Mouse (Mus musculus): ENCODE data around the gene Kazn.
A peak's percentile ranks its signal among the peaks of the same experiment; 100 is the strongest.

Gene Kazn

DNA sequence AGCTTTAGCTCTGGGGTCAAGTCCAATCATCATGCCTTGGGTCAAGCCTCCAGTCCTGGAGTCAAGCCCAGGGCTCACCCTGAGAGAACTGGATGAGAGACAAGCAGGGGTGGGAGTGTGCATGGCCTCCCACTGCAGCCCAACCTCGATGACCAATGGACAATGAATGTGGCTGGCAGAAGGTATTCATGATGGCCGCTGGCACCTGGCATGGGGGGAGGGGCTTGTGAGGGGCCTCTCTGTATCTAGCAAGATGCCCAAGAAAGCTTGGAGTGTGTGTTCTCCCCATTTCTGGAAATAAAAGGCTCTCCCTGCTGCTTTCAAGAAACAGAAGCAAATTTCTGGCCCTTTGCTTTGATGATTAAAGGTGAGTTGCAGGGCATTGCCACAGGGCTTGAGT, 50.7 kb downstream of the Kazn start:
- DNase-seq = no peak

DNA sequence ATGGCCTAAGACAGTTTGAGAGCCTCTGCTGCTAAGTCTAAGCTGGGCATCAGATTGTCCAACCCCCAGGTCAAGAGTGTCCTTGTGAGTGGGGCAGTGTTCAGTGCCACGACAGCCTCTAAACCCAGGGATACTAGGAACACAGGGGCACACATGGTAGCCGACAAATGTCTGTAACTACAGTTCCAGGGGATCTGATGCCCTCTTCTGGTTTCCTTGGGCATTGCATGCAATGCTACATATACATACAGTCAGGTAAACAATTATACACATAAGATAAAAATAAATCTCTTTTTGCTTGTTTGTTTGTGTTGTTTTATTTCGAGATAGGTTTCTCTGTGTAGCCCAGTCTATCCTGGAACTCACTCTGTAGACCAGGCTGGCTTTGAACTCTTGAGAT, 53.0 kb downstream of the Kazn start:
- no peak for DNase-seq

DNA sequence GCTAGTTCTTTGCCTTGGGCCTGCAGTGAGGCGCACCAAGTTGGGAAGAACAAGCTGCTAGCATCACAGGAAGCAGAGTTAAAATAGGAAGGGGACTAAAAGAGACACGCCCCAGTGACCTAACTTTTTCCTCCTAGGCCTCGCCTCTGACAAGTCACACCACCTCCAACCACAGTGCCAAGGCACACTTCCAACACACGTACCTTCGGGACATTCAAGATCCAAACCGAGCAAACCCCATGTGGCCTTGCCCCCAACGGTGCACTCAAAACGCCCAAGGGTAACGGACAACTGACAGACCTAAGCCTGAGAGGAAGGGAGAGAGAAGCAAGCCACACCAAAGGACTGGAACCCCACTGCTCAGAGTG, 53.7 kb downstream of the Kazn start:
- no peak for DNase-seq

DNA sequence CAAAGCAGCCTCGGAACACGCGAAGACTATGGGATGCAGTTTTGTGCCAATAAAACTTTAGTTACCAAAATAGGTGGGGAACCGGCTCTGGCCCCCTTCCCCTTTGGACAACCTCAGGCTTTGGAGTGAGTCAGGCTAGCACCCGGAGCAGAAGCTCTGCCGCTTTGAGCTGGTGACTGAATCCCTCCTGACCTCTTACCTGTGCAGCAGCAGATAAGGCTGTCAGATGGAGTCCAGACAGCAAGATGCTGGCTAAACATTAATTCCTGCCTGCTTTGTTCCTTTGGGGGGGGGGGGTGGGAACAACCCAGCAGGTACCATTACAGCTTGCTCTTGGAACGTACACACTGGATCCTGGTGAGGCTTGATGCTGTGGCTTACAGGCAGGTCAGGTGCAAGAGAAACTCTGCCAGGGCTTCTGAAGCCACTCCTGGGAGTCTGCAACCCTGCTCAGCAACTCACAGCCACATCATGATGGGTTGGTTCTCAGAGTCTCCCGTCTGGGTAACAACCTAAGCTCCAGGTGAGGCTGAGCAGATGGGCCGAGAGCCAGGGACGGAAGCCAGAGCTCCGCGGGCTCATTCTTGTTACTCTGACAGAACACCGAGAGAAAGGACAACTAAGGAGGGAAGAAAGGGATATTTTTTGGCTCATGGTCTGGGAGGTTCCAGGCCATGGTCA, 54.2 kb downstream of the Kazn start:
- DNase-seq = no peak

DNA sequence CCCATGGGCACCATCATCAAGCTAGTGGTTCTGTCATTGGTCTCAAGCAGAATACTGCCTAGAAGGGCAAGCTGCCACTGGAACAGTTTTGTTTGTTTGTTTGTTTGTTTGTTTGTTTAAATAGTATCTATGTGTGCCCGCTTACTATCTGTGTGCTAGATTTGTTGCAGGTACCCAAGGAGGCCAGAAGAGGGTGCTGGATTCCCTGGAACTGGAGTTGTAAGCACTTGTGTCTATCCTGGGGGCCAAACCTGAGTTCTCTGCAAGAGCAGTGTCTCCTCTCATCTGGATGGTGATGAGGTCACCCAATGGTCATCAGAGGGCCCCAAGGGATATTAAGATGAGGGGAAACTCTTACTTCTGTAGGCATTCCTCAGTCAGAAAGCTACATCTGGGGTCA, 55.6 kb downstream of the Kazn start:
- DNase-seq = no peak

DNA sequence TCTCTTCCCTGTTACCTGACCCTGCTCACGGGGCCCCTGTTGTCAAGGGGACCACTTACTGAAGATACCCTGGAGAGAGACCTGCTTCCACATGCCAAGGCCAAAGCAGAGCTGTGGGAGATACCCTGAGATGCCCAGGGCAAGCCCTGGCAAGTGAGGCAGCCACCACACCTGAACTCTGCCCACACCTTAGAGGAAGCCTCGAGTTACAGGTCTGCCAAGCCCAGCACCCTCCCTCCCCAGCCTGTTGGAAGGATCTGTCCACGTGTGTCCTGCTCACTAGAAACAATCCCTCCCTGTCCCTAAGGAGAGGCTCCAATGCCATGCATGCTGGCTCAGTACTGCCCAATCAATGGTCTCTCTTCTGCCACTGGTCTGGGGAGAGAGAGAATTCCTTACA, 56.2 kb downstream of the Kazn start:
- no peak for DNase-seq

DNA sequence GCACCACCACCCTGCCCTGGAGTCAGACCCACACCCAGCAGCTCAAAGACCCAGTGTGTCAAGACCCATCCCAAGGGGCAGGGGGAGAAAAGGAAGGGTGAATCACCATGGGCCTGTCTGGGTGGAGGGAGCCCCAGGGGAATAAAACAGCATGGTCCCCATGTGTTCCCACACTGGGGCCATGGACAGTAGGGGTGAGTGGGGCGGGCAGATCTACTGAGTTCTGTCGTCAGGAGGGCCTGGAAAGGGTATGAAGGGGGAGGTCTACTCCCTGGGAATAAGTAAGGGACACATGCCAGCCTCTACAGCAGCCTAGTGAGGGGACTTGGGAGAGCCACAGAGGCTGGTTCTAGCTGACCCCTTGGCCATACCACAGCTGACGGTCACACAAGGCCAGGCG, 57.6 kb downstream of the Kazn start:
- DNase-seq = no peak

DNA sequence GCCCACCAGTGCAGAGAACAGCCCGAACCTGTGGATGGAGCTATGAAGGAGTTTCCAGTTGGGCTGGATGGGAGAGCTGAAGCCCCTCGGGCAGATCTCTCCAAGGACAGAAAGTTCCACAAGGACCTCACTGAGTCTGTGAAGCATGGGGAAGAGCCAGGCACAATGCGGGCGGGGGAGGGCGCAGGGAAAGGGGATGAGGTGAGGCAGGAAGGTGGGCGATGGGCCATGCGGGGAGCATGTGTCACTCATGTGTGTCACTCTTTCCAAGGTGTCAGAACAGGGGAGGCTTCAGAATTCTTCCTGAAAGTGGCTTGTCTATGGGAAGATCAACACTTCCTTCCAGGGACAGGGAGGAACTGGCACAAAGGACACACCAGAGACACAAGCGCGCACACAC, 58.3 kb downstream of the Kazn start:
- no peak for DNase-seq

DNA sequence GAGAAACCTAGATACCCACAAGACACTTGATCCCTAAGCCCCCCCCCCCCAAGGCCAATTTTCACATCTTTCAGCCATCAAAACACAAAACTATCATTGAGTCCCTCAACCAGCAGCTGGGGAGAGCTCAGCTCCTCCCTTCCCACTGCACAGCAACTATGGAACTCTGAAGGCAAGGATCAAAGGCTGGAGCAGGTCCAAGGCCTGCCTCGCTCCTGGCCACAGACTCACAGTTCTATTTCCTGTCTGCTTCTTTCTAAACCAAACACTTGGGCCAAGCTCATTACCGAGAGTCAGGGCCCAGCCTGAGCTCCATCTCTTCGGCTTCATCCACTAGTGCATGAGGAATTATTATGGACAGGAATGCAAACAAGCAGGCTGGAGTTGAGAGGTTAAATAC, 58.9 kb downstream of the Kazn start:
- peak; percentile 82 for DNase-seq

DNA sequence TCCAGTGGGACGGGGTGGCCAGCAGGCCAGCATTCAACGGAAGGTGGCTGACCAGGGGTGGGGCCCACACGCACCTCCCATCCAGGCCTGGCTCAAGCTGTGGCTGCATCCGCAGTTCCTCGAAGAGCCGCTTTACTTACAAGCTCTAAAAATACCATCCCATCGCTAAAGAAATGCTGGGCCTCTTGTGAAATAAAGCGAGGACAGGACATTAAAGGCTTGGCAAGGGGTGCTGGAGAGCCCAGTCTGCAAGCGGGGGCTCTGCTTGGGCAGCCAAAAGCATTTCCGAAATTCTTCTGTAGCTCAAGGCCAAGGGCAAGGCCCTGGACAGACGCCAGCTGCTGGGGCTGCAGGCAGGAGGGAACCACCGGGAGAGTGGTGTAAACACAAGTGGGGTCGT, 59.7 kb downstream of the Kazn start:
- no peak for DNase-seq

DNA sequence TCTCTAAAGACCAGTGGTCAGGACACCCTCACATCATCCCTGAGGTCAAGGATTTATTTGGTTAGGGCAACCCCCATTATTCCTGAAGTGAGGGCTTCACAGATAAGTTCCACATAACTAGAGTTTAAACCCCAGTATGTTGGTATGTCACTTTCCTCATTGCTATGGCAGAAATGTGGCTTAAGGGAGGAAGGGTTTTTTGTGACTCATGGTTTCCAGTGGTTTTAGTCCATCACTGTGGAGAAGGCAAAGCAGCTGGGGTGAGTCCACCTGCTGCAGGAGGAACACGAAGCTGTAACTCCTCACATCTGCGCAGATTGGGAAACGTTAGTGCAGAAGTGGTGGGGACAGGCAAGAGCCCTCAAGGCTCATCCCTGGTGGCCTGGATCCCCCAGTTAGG, 62.5 kb downstream of the Kazn start:
- no peak for DNase-seq

DNA sequence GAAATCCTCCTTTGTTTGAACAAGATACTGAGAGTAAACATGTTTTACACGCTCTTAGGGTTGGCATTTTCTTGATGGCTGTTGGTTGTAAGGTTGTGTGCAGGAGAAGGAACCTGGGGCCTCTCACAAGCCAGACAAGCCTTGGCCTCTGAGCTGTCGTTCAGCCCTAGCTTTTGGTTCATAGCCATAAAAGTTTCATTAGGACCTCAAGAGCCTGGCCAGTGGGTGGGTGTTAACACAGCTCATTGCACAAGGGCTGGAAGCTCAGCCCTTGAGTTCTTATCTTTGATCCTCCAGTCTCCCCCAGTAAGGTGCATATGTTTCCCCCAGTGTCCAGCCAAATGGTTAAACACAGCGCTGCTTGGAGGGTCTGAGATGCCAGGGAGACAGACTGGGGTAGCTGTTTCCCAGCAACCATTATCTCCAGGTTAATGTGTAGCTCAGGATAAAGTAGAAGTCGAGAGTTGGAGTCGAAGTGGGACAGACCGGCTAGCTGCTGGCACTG, 65.2 kb downstream of the Kazn start:
- no peak for DNase-seq

DNA sequence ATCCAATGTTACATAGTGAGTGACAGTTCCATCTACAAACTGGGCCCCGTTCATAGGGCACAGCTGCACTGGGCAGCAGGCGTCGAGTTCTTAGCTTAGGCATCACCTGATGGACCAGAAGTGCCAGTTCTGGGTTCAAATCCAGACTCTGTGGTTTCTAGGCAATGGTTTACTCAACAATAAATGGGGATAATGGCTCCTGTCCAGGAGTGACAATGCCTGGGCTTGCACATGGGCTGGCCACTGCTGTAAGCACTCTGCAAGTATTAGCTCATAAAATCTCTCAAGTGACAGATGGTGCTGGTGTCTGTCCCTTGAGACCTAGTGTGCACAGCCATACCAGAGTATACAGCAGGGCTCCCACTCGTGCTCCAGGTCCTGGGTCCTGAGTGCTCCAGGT, 66.3 kb downstream of the Kazn start:
- DNase-seq = no peak

DNA sequence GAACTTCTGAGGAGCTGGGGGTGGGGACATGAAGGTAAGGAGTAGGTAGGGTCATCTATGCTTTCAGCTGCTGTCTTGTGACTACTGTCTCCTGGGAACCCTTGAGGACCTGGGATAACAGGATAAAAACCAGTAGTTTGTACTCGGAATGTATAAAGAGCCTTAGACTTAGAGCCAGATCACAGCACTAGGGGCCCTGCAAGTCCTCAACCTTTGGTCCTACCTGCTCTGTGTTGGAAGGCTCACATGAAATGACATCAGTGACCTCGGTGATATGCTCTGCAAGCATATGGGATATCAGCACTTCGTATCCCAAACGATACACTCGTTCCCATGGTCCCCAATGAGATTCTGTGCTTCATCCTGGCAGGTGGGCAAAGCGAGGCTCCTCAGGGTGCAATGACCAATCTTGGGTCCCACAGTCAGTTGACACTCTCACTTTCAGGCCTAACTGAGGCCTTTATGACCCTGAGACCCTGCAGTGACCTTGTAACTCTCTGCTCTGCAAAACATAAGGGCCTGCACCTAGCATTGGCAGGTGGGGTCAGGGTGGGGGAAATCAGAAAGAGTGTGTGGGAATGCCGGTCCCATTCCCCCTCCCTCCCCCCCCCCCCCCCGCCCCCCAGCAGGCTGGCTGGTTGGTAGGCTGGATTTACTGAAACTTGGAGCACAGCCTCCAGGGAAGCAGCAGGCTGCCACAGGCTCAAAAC, 67.3 kb downstream of the Kazn start:
- no peak for DNase-seq

DNA sequence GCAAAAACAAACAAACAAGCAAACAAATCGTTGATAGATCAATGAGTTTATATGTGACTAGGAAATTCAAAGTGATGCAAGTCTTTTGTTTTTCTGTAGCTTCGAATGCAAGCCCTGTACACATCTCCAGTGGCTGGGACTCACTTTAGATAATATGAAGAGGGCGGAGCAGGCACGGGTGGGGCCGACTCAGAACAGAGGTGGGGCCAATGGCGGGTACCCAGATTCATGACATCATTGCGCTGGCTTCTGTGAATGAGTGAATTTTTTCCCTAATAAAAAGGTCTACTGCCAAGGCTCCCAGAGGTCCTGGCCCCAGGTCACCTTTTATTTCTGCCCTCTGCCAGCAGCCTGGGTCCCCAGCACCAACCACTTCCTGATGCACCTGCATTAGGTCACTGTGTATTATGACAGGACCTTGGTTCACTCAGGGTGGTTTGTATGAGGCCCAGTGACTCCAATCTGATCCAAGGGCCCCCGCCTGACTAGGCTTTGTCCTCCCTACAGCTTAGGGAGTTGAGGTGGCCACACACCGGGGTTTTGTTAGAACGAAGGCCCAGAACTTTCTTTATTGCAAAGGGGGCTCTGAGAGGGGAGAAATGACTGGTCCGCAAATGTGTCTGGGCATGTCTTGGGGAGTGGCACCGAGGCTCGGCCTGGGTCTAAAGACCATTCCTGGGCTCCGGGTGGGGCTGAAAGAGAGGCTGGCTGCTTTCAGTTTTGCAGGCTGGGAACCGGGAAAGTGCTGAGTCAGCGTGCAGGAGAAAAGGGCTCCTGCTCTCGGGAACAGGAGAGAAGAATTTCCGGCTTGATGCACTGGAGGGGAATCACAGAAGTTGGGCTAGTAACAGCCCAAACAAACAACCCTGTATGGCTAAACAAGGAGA, 68.1 kb downstream of the Kazn start:
- DNase-seq = no peak

DNA sequence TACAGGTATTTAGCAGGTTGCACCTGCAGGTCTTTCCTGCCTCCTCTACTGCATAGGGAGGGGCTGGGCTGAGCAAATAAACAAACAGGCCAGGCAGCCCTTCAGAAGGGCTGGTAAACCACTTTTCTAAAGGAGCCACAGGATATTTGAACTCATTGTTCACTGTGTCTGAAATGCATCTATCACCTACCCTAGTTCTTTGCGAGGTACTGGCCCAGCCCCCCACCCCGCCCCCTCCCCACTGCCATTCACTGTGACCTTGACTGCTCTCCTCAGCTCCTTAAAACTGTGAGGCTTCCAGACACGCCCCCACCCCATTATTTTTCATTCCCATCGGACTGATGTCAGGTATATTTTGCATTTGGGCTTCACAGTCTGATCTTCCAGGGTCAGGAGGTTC, 69.6 kb downstream of the Kazn start:
- no peak for DNase-seq

DNA sequence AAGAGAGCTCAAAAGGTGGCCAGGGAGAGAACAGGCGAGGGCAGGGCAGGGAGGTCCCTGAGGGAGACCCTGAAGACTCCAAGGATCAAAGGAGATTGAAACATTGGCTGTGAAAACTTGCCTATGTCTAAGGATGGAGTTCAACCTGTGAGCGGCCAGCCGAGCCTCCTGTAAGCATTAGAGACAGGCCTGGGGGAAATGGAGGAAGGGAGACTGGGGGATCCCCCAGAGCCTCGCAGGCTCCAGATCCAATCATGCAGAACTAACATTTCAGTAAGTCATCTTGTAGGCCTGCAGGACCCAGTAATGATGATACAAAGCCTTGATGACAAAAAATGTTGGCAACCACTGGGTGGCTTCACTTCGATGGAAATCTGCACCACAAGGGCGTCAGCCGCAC, 70.8 kb downstream of the Kazn start:
- no peak for DNase-seq

DNA sequence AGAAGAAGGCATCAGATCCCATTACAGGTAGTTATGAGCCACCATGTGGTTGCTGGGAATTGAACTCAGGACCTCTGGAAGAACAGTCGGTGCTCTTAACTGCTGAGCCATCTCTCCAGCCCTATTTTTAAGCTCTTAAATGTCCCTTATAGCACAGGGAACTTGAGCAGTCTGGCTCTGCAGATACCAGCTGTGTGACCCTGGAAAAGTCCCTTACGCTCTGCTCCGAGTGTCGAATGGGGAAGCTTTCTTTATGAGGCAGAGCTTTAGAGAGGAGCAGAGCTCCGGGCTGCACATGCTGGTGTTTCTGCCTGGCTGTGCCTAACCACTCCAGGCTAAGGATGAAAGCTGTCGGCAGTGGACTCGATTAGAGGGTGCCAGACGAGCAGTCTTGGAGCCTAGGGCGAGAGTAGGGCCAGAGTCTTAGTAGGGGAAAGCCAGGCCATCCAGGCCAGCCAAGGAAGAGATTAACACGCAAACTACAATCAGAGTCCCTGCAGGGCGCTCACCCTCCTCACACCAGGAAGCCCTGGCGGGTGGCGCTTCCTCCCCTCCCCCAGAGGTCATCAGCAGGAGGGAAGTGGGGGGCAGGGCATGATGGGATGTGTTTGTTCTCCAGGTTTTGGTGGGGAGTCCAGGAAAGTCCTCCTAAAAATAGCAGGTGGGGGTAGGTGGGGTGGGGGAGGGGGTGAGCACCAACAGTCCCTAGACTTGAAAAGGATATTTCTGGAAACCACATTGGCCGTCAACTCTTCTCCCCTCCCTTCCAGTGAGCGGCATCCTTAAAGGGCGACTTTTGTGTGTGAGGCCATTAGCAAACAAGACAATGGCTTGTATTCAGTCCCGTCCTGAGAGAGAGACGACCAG, 73.1 kb downstream of the Kazn start:
- no peak for DNase-seq

DNA sequence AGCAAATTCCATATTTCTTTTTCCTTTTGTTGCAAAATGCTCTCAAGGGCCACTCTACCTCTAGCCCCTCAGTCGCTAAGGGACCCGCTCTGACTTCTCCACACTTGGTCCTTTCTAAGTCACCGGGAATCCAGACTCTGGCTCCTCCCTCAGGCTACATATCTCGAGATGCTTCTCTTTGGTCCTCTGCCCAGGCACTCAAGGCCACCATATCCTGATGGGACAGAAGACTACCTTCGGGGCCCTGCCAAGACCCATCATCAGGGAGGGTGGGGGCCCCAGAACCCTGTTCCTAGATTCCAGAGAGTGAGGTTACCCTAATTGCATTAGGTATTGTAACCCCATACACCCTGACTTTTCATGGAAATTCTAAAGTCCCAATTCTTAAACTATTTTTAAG, 73.8 kb downstream of the Kazn start:
- no peak for DNase-seq

DNA sequence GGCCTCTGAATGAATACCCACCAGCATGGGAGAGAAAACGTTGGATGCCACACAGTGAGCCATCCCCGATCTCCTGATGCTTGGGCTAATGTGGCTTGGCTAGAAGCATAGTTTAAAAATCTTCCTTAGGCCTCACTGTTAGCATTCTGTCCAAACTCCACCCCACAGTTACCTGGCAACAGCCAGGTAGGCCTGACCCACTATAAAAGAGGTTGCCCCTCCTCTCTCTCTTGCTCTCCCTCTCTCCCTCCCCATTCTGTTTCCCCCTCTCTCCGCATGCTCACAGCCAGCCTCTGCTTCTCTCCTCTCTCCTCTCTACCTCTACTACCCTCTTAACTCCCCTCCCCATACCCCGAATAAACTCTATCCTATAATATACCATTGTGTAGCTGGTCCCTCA, 74.8 kb downstream of the Kazn start:
- no peak for DNase-seq

DNA sequence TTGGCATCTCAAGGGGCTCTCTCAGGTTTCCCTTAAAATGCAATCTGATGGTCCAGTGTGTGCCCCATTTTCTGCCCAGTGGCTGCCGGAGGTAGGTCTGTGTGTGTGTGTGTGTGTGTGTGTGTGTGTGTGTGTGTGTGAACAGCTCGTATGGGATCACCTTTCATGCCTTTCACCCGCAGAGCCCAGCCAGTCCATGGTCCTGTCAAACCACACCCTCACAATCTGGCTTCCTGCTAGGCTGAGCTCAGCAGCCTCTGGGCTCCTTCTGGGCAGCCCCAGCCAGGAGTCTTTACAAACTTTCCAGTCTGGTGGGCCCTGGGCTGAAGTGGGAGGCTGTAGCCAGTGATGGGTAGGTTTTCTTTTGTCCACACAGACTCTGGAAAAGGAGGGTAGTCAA, 75.3 kb downstream of the Kazn start:
- DNase-seq = no peak

DNA sequence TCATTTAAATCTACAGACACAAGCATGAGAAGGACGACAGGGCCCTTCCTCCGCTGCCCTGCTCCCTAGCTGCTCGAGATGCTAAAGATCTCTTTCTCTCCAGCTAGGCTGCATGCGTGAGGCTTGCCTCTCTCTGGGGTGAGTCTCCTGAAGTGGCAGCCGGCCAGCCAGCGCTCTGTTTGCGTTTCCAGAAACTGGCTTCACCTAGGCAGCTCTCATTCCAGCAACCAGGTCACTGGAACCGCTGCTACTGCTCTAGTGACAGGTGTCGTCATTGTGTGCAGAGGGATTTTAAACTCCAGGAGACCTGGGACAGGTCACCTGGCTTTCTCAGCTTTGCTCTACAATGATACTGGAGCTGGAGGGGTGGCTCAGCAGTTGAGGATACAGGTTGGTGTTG, 76.5 kb downstream of the Kazn start:
- no peak for DNase-seq

DNA sequence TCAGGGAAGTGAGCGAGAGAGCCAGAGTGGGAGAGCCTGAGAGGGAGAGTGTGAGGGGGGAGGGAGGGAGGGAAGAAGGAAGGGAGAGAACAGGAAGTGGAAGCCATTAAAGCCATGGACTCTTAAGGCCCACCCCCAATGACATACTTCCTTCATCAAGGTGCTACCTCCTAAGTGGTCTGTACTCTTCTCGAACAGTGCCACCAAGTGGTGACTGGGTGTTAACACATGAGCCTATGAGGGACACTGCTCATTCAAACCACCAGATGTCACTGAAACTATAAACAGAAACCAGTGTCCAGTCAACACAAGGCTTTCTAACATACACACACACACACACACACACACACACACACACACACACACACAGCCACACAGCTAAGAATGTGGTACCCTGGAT, 77.1 kb downstream of the Kazn start:
- no peak for DNase-seq

Data from layer of hippocampus, adult 9-11 months (tissue).